Mouse (Mus musculus): Measurements from ENCODE around the gene Cdk6. TPM values are rescaled to one million over a fixed set of nuclear protein-coding genes. Genes with fewer than 3 reads are reported as not detected.

Gene Cdk6
- polyA plus RNA-seq, 1 experiment from 2014 or later = 21.8 TPM

DNA sequence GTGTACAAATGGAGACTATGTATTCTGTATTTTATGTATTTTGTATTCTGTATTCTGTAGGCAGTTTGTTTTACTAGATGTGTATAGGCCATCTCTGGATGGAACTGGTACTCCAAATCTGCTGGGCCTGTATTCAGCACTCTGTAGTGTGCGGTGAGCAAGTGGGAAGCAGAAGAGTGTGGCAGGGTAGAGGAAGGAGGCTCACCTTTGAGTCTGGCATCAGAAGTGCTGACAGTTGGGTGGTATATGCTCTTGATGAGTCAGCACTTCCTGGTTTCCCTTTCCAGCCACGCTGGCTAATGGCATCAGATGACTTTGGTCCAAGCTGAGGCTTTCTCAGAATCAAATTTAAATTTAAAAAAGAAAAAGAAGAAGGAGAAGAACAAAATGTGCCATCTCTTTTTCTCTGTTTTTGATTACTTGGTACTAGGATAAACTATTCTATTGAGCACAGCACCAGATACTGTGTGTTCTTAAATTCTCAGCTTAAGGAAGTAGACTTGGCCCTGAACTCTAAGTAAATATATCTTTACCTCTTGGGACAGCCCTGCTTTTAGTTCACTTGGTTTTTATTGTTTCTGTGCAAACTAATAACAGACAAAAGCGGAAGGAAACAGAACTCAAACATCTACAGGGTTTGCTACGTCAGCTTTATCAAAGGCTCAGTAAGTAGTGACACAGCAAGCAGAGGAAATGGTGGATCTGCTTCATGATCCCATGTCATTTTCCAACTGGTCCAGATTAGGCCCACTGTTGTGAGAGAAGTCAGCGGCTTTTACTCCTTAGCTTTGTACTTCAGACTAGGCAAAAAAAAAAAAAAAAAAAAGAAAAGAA lies 17.6 kb downstream of the Cdk6 start:
- DNase-seq (ENCODE audit: low read depth, low spot score) = no peak
- no peak for ATAC-seq
- no peak for TF ChIP-seq CTCF (IDR thresholded peaks at IDR 0.05)
- H3K27me3 ChIP-seq = no peaks in the 10 kb centered on the region
- in situ Hi-C loops (cut with MboI; ENCODE audit: low pct_unique_long_range_greater_than_20kb) = no loop called here
- CTCF ChIA-PET = interaction anchor here (0.8 to 2.1 kb wide), 3 partner anchors 9 to 22 kb away, joined by 3 to 5 read pairs (median 4); no protein-coding TSS in a partner anchor
- POLR2A ChIA-PET = no interaction called here

DNA sequence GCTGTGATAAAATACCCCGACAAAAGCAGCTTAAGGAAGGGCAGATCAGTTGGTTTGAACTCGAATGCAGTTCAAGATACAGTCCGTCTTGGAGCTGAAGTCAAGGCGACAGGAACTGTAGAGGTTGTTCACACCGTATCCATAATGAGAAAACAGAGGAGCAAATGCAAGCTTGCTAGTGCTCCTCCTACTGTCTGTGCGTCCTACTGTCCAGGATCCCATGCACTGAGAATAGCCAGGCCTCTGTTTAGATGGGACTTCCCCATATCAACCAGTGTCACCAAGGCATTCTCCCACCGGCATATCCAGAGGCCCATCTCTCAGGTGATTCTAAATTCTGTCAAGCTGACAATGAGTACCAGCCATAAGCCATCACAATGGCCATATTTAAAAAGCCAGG lies 18.6 kb downstream of the Cdk6 start:
- CTCF ChIA-PET = interaction anchor here (0.8 to 2.0 kb wide), 2 partner anchors 8 to 13 kb away, joined by 3 to 4 read pairs; no protein-coding TSS in a partner anchor

DNA sequence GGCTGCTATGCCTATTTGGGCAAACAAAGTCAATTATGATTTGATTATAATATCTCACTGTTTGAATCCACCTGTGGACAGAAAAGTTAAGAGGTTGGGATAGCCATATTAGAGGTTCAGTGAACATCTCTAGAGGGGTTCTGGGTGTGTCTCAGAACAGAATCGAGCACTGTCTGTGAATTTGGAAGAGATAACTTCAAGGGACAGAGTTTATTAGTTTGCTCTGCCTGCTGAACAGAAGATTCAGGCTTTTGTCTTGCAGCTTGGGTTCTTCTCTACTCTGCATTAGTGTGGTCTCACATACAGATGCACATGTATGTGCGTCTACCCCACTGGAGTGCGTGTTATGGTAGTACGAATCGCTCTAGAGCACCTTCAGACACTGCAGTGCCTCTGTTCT lies 20.0 kb downstream of the Cdk6 start:
- H3K27me3 ChIP-seq = no peaks in the 10 kb centered on the region
- ATAC-seq (no peak), DNase-seq (ENCODE audit: low read depth, low spot score) (no peak)
- ChIA-PET POLR2A (no interaction called here), CTCF (no interaction called here)
- in situ Hi-C loops (cut with MboI; ENCODE audit: low pct_unique_long_range_greater_than_20kb) = no loop called here
- TF ChIP-seq CTCF (IDR thresholded peaks at IDR 0.05) = no peak

More for the DNA sequence above, 18.6 kb downstream of the Cdk6 start:
- no peak for TF ChIP-seq CTCF (IDR thresholded peaks at IDR 0.05)
- POLR2A ChIA-PET = no interaction called here
- in situ Hi-C loops (cut with MboI; ENCODE audit: low pct_unique_long_range_greater_than_20kb) = no loop called here
- ATAC-seq = no peak
- DNase-seq (ENCODE audit: low read depth, low spot score) = no peak
- H3K27me3 ChIP-seq = no peaks in the 10 kb centered on the region

DNA sequence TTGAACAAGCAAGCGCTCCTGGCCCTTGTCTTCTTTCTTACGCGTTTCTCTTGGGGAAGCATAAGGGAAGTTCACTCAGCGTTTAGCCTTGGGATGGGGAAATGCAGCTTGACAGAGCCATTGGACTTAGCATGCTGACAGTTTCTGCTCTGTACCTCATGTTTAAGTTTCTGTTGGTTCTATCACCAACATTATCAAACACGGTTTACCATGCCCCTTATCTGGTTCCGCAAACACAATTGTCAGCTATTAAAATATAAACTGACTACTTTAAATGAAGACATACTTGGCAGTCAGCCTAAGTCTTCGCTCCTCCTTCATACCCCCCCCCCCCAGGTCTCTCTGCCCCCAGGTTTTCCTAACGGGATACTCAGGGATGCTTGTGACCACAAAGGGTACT lies 20.8 kb downstream of the Cdk6 start:
- no peak for DNase-seq (ENCODE audit: low read depth, low spot score)
- ChIA-PET CTCF (no interaction called here), POLR2A (no interaction called here)
- in situ Hi-C loops (cut with MboI; ENCODE audit: low pct_unique_long_range_greater_than_20kb) = no loop called here
- H3K27me3 ChIP-seq = no peaks in the 10 kb centered on the region
- no peak for TF ChIP-seq CTCF (IDR thresholded peaks at IDR 0.05)
- no peak for ATAC-seq

DNA sequence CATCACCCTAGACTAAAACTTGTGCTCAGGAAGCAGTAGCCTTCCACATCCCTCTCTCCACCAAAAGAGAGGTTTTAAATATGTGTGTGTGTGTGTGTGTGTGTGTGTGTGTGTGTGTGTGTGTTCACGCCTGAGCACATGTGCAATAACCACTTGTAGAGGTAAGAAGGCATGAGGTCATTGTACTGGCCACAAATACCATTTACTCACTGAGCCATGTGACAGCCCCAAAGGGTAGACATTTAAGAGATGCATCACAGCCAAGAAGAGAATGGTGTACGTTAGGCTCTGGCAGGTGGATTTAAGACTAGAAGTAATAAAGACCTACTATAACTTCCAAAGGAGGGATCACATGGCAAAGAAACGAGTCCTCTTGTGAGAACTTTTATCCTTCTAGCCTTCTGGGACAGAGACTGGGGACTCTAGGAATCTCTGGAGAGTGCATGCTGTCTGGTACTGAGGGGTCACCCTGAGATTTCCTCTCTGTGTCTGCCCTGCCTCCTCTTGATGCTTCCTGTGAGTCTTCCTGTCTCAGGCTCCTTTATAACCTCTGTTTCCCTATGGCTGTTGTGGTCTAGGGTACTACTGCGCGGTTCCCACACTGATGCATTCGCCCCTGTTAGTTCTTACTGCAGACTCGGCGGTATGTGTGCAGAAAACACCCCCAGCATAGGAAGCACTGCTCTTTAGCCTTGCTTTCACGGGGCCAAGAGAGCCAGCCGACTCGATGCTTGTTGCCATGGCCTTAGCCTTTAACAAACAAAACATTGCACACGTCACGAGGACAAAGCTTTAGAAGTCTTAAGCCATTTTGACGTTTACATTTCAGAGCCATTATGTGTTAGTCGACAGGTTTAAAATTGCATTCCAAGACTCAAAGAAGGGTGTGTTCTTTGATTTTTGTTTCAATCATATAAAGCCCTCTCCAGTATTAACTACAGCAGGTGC lies 22.0 kb downstream of the Cdk6 start:
- ChIA-PET CTCF (no interaction called here), POLR2A (no interaction called here)
- in situ Hi-C loops (cut with MboI; ENCODE audit: low pct_unique_long_range_greater_than_20kb) = no loop called here
- ATAC-seq = peak; percentile 65
- no peaks in the 10 kb centered on the region for H3K27me3 ChIP-seq
- TF ChIP-seq CTCF (IDR thresholded peaks at IDR 0.05) = no peak
- no peak for DNase-seq (ENCODE audit: low read depth, low spot score)

DNA sequence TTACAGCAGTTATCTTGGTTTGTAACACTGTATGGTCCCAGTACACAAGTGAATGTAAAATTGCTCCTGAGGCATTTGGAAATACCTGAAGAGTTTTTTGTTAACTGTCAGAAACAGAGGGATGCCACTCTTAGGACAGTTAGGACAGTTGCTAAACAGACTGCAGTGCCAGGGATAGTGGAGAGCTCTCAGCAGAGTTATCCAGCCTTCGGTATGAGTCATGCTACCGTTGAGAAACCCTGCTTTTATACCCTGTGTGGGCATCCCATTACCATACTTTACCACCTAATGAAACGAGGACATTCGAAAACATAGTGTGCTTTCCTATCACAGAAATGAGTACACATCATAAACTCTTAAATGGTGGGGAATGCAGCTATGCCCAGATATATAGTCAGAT lies 25.8 kb downstream of the Cdk6 start:
- POLR2A ChIA-PET = interaction anchor here (0.9 to 1.3 kb wide), 2 partner anchors 9 to 588 kb away, joined by 3 to 4 read pairs; no protein-coding TSS in a partner anchor
- TF ChIP-seq CTCF (IDR thresholded peaks at IDR 0.05) = no peak
- CTCF ChIA-PET = interaction anchor here (1.0 to 1.7 kb wide), 4 partner anchors 9 to 22 kb away, joined by 3 to 5 read pairs (median 4); no protein-coding TSS in a partner anchor
- ATAC-seq = peak; percentile 67
- DNase-seq (ENCODE audit: low read depth, low spot score) = no peak
- in situ Hi-C loops (cut with MboI; ENCODE audit: low pct_unique_long_range_greater_than_20kb) = no loop called here
- no peaks in the 10 kb centered on the region for H3K27me3 ChIP-seq

DNA sequence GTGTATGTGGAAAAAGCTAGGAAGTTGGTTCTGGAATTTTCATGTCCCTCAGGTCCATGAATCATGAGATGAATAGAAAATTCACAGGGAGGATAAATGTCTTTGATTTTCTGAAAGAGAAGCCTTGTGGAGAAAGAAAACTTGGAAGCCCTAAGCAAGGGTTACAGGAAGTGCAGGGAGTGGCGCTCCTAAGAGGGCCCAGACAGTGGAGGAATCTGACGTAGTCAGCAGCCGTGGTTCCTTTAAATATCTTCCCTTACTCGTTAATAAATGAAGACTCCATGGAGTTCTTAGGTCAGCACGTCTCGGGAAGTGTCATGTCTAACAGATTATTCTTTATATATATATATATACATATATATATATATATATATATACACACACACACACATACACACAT lies 28.0 kb downstream of the Cdk6 start:
- ATAC-seq (no peak), DNase-seq (ENCODE audit: low read depth, low spot score) (no peak)
- CTCF ChIA-PET = no interaction called here
- no peaks in the 10 kb centered on the region for H3K27me3 ChIP-seq
- TF ChIP-seq CTCF (IDR thresholded peaks at IDR 0.05) = no peak
- in situ Hi-C loops (cut with MboI; ENCODE audit: low pct_unique_long_range_greater_than_20kb) = no loop called here
- POLR2A ChIA-PET = no interaction called here

DNA sequence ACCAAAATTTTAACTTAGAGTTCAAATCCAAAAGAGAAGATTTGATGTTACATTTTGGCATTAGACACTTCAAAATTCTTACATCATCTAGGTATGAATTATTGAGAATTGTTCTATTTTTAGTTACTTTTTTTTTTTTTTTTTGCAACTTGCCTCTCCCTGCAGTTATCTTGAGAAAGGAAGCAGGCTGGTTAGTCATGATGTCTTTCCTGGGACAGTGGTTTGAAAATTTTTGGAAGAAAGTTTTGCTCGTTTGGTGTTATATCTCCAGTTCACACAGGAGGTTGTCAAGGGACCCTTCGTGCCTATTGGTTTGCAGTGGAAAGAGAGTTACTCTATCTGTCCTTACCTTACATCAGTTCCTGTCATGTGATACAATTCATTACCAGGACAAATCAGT lies 29.9 kb downstream of the Cdk6 start:
- TF ChIP-seq CTCF (IDR thresholded peaks at IDR 0.05) = no peak
- DNase-seq (ENCODE audit: low read depth, low spot score) = no peak
- no peak for ATAC-seq
- ChIA-PET CTCF (interaction anchor here (0.7 to 1.8 kb wide), 2 partner anchors 15 to 125 kb away, joined by 3 to 5 read pairs; no protein-coding TSS in a partner anchor), POLR2A (no interaction called here)
- H3K27me3 ChIP-seq = no peaks in the 10 kb centered on the region
- in situ Hi-C loops (cut with MboI; ENCODE audit: low pct_unique_long_range_greater_than_20kb) = no loop called here

DNA sequence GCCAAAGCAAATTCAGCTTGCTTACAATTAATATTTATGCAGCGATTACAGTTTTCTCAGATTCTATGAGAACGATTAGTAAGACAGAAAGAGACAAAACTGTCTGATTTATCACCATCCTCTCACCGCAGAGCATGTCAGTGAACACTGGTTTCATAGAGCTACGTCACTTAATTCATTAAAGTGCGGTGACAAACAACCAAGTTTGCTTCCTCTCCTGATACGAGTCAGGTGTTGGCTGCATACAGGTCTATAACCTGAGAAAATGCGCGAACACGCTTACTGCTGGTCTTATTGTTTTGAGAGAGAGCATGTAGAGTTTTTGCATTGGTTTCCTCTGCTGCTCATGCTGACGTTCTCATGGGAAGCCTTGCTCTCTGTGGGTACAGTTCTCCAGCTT lies 31.9 kb downstream of the Cdk6 start:
- in situ Hi-C loops (cut with MboI; ENCODE audit: low pct_unique_long_range_greater_than_20kb) = no loop called here
- DNase-seq (ENCODE audit: low read depth, low spot score) = no peak
- ATAC-seq = no peak
- ChIA-PET CTCF (interaction anchor here (0.6 to 1.8 kb wide), 5 partner anchors 14 to 17 kb away, joined by 3 to 5 read pairs (median 3); no protein-coding TSS in a partner anchor), POLR2A (no interaction called here)
- no peaks in the 10 kb centered on the region for H3K27me3 ChIP-seq
- no peak for TF ChIP-seq CTCF (IDR thresholded peaks at IDR 0.05)

DNA sequence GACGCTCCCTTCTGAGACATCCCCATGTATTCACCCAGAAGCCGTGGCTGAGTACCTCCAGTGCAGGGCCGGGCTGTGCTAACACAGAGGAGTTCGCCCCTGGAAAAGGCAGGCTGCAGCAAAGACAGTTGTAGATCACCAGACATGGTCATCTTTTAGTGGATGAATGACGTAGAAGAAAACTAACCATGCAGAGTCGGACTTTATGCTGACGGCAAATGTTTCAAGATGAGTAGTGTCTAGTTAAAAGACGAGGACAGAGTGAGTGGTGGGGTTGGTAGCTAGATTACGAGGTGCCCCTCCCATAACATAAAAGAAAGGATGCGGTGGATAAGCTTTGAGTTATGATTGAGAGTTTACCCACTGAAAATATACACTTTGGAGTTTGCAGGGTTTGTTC lies 33.5 kb downstream of the Cdk6 start:
- CTCF ChIA-PET = interaction anchor here (1.3 to 2.0 kb wide), 2 partner anchors 11 to 19 kb away, joined by 4 to 6 read pairs; no protein-coding TSS in a partner anchor
- no peak for TF ChIP-seq CTCF (IDR thresholded peaks at IDR 0.05)
- ATAC-seq = no peak
- H3K27me3 ChIP-seq = no peaks in the 10 kb centered on the region
- DNase-seq (ENCODE audit: low read depth, low spot score) = no peak
- in situ Hi-C loops (cut with MboI; ENCODE audit: low pct_unique_long_range_greater_than_20kb) = no loop called here
- POLR2A ChIA-PET = no interaction called here

Measured in Patski (cell line).